Mouse (Mus musculus) midbrain, embryonic 11.5 days (tissue): ENCODE measurements around the gene Madd. TPM values are rescaled to one million over a fixed set of nuclear protein-coding genes. Genes with fewer than 3 reads are reported as not detected.

Experiments used
- ATAC-seq: fragments of 200-750 bp; cut with Nextera tagmentation; 2 replicates; pipeline ENCODE4 v1.8.0; 2017; ENCODE audit warnings: moderate TSS enrichment, moderate library complexity; ENCODE audit not compliant: low FRiP score
- DNase-seq: peaks from one replicate; pipeline ENCODE4 v3.0.0; 2015; ENCODE audit warnings: low spot score; ENCODE audit errors: missing footprints
- H3K27ac ChIP-seq: fragments of 300-500 bp; sonication (generic); 2 replicates; pipeline ENCODE4 v1.5.1; 2014; ENCODE audit warnings: low read depth, low read length
- H3K27me3 ChIP-seq: fragments of 300-500 bp; sonication (generic); 2 replicates; pipeline ENCODE4 v1.6.1; 2014; ENCODE audit warnings: mild to moderate bottlenecking, low read length, moderate library complexity, mixed read lengths; ENCODE audit not compliant: control insufficient read depth, insufficient read depth
- H3K36me3 ChIP-seq: fragments of 300-500 bp; sonication (generic); 2 replicates; pipeline ENCODE4 v1.6.1; 2014; ENCODE audit warnings: mild to moderate bottlenecking, low read length, moderate library complexity, mixed read lengths; ENCODE audit not compliant: control insufficient read depth, insufficient read depth
- H3K4me1 ChIP-seq: fragments of 300-500 bp; sonication (generic); 2 replicates; pipeline ENCODE4 v1.6.1; 2014; ENCODE audit warnings: low read length; ENCODE audit not compliant: control insufficient read depth, insufficient read depth
- H3K4me2 ChIP-seq: fragments of 300-500 bp; sonication (generic); 2 replicates; pipeline ENCODE4 v1.6.1; 2014; ENCODE audit warnings: mild to moderate bottlenecking, moderate library complexity
- H3K4me3 ChIP-seq: fragments of 300-500 bp; sonication (generic); 2 replicates; pipeline ENCODE4 v1.5.1; 2014; ENCODE audit warnings: low read depth, low read length
- H3K9ac ChIP-seq: fragments of 300-500 bp; sonication (generic); 2 replicates; pipeline ENCODE4 v1.6.1; 2014; ENCODE audit warnings: low read length
- H3K9me3 ChIP-seq: fragments of 300-500 bp; sonication (generic); 2 replicates; pipeline ENCODE4 v1.6.1; 2016; ENCODE audit warnings: low read length; ENCODE audit not compliant: control insufficient read depth
- WGBS: fragments of 180-500 bp; shearing (Covaris S2); extraction: QIAGEN DNeasy Blood & Tissue Kit; methylation state at CpG from one replicate; pipeline ENCODE4 v1.1.7; 2014; 5-methylcytosine and 5-hydroxymethylcytosine counted together
- polyA plus RNA-seq: library from polyadenylated mRNA; unstranded; fragments of >200 nt; fragmentation: Nextera tagmentation; extraction: Ambion mirVana; gene quantifications from 2 replicates; pipeline ENCODE4 v1.2.1, GENCODE M21; 2014

Gene Madd
- polyA plus RNA-seq, 1 experiment from 2014 or later = 17.3 TPM

DNA sequence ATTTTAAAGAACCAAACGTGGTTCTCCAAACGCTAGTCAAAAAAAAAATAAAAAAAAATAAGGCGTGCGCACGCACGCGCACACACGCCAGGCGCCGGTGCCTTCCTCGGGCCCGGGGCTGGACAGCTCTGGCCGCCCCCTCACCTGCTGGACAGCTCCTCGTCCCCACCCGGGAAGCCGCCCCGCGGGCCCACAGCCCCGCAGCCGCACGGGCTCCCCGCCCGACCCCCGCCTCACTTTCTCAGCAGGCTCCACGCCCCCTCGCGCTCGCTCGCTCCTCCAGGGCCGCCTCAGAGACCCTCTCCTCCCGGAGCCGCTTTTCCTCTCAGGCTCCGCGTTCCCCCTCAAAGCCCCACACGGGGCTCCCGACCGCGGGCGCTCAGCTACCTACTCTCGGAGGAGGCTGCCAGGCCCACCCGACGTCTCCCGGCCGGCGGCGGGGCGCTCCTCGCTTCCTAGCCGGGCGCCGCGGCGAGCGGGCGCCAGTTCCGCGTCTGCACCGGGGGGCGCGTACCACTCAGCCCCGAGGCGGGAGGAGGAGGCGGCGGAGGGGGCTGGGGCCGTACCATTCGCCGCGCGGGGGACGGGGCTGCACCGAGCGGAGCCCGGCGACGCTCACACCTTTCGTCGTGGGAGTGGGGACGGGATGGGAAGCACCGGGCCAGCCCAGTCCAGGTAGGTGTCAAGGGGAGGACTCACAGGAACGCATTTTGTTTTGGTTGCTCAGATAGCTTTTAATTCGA, 1.1 kb downstream of the Madd start:
- Histone ChIP-seq H3K4me3 (peak overlapping the region; percentile 91), H3K4me1 (peaks cover 17% of the 10 kb centered on the region), H3K9me3 (no peaks in the 10 kb centered on the region), H3K36me3 (peaks cover 3% of the 10 kb centered on the region; the same call in 1 of the 2 replicates), H3K4me2 (peak overlapping the region; percentile 75), H3K27me3 (no peaks in the 10 kb centered on the region), H3K9ac (peak overlapping the region; percentile 79), H3K27ac (peak overlapping the region; percentile 71)
- under 1% methylated on average over 70 of the region's 81 CpGs for WGBS
- peak; percentile 99 for DNase-seq
- peak; percentile 96 for ATAC-seq

DNA sequence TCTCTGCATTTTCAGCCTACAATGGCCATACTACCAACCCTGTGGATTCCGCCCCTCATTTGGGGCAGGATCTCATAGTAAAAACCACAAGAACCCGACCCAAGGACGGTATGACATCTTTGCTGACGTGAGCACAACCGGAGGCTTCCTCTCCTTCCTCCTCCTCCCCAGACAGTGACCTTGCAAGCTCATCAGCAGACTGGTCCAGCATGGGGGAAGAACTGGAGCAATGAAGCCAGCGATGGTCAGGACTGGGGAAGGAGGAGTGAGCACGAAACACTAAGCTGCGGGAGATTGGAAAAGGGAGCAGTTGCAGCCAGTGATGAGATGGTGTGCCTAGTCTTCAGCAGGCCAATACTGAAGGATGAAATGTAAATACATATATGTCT, 1.6 kb downstream of the Madd start:
- 13% methylated on average over 8 of the region's 8 CpGs for WGBS
- DNase-seq (no peak), ATAC-seq (no peak)
- peak overlapping the region; percentile 91 for H3K4me3 ChIP-seq
- H3K4me1 ChIP-seq = peaks cover 17% of the 10 kb centered on the region
- H3K36me3 ChIP-seq = peaks cover 3% of the 10 kb centered on the region; the same call in 1 of the 2 replicates
- H3K9ac ChIP-seq = peak overlapping the region; percentile 79
- no peak overlapping the region for H3K27ac ChIP-seq
- H3K9me3 ChIP-seq = no peaks in the 10 kb centered on the region
- H3K4me2 ChIP-seq = peak overlapping the region; percentile 75
- H3K27me3 ChIP-seq = no peaks in the 10 kb centered on the region

DNA sequence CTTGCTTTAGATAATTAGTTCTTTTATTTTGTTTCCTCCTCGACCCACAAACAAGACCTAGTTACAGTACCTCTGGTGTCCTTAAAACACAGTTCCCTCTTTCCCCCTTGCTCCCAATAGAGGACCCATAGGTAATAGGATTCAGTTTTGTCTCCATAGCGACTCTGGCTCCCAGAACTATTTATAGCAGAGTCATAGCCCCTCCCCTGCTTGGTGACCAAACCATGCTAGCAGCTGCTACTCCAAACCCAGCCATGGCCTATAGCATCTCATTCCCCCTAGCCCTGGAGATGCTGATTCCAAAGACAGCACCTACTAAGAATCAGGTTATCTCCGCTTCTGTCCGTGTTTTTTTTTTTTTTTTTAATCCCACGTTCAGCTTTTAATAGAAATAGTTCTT, 2.9 kb downstream of the Madd start:
- Histone ChIP-seq H3K9ac (no peak overlapping the region), H3K4me1 (peaks cover 17% of the 10 kb centered on the region), H3K36me3 (peaks cover 3% of the 10 kb centered on the region; the same call in 1 of the 2 replicates), H3K4me3 (no peak overlapping the region), H3K27me3 (no peaks in the 10 kb centered on the region), H3K4me2 (no peak overlapping the region), H3K9me3 (no peaks in the 10 kb centered on the region), H3K27ac (no peak overlapping the region)
- WGBS = 74% methylated on average over 5 of the region's 5 CpGs
- no peak for ATAC-seq
- DNase-seq = no peak

DNA sequence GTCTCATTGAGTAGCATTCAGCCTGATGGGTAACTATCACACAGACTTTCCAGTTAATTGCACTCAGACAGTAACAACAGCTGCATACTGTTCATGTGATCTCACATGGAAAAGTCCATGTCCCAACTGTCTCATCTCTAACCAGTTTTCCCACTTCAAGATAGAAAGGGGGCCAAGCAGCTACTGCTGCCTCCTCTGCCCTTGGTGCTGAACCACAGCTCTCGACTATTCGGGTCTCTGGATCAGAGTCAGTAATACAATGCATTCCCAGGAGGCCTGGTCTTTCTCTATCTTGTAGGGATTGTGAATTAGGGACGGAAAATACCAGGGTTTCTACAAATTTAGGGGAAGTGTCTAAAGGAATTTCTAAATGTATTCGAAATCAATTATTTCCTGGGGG, 3.8 kb downstream of the Madd start:
- H3K9ac ChIP-seq = no peak overlapping the region
- peaks cover 3% of the 10 kb centered on the region; the same call in 1 of the 2 replicates for H3K36me3 ChIP-seq
- DNase-seq (no peak), ATAC-seq (no peak)
- no peak overlapping the region for H3K4me2 ChIP-seq
- H3K4me3 ChIP-seq = no peak overlapping the region
- 46% methylated on average over 4 of the region's 4 CpGs for WGBS
- H3K27me3 ChIP-seq = no peaks in the 10 kb centered on the region
- no peaks in the 10 kb centered on the region for H3K9me3 ChIP-seq
- no peak overlapping the region for H3K27ac ChIP-seq
- H3K4me1 ChIP-seq = peaks cover 17% of the 10 kb centered on the region

DNA sequence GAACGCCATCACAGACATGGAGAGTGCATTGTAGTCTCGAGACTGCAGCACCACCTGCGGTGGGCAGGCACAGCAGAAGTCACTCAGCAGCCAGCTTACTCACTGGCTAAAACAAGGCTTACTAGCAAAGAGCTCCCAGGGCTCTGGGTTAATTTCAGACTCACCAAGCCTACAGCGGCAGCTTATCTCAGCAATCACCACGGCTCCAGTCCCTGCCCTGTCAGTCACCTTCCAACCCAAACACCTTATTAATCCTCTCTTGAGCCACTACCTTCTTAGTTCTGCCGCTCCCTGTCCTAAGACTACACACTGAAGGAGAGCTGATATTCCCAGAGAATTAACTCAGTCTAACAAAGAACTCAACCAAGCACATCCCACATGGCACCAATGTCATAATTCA, 7.4 kb downstream of the Madd start:
- Histone ChIP-seq H3K4me2 (no peak overlapping the region), H3K9me3 (no peaks in the 10 kb centered on the region), H3K27me3 (no peaks in the 10 kb centered on the region), H3K9ac (no peak overlapping the region), H3K4me1 (peaks cover 7% of the 10 kb centered on the region), H3K36me3 (peaks cover 3% of the 10 kb centered on the region; the same call in 1 of the 2 replicates), H3K4me3 (no peak overlapping the region), H3K27ac (no peak overlapping the region)
- no peak for DNase-seq
- 76% methylated on average over 6 of the region's 6 CpGs for WGBS
- no peak for ATAC-seq

DNA sequence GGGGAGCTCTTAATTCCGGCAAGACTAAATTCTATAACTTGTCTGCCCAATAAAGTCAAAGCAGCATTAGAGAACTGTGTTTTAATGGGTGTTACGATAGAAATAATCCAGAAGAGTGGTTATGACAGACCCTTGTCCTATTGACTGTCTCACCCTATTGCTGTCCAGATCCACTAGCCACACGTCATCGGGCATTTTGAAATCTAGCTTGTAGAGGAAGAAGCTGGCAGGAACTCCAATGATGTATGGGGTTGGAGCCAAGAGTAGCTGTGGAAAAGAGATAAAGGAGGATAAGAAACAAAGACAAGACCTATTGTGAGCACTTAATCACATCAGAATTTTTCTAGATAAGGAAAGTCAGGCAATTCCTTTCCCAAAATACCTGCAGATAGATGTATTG, 8.1 kb downstream of the Madd start:
- ATAC-seq = no peak
- WGBS = 92% methylated on average over 4 of the region's 4 CpGs
- peaks cover 5% of the 10 kb centered on the region for H3K4me1 ChIP-seq
- no peaks in the 10 kb centered on the region for H3K27me3 ChIP-seq
- no peak overlapping the region for H3K4me3 ChIP-seq
- no peak overlapping the region for H3K9ac ChIP-seq
- no peak overlapping the region for H3K4me2 ChIP-seq
- no peaks in the 10 kb centered on the region for H3K9me3 ChIP-seq
- no peak for DNase-seq
- H3K36me3 ChIP-seq = peaks cover 3% of the 10 kb centered on the region; the same call in 1 of the 2 replicates
- no peak overlapping the region for H3K27ac ChIP-seq

DNA sequence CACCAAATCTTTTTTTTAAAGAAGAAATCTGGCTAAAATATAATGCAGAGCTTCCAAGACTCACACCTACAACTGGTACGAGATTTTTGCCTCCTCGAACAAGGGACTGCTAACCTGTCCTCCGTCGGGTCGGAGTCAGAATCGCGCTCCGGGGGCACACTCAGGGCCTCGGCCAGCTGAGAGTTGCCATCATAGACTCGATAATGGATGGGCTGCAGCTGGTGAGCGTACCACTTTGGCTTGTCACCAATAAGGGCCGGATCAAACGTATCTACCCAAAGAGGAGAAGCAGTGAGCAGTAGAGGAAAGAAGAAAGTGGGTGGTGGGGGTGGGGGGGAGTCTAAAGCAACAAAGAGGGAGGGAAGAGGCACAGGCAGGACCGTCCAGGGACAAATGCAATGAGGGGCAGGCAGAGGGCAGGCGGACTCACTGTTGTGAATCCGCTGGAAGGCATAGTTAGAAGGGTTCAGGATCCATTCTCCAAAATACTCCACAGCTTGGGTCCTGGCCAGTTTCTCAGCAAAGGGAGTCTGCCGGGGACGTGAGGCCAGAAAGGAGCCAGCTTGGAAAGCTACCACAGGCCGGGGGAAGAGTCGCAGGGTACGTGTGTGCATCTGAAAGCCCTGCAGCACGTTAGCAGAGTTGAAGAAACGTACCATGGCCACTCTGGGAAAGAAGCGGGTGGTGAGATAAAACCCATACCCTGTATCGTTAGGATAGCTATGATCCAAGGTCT, 13.9 kb downstream of the Madd start:
- no peak for ATAC-seq
- Histone ChIP-seq H3K4me1 (no peaks in the 10 kb centered on the region), H3K27ac (no peak overlapping the region), H3K9ac (no peak overlapping the region), H3K36me3 (peaks cover 8% of the 10 kb centered on the region; the same call in 1 of the 2 replicates), H3K9me3 (no peaks in the 10 kb centered on the region), H3K27me3 (no peaks in the 10 kb centered on the region), H3K4me3 (no peak overlapping the region), H3K4me2 (no peak overlapping the region)
- DNase-seq = no peak
- WGBS = 90% methylated on average over 25 of the region's 25 CpGs

DNA sequence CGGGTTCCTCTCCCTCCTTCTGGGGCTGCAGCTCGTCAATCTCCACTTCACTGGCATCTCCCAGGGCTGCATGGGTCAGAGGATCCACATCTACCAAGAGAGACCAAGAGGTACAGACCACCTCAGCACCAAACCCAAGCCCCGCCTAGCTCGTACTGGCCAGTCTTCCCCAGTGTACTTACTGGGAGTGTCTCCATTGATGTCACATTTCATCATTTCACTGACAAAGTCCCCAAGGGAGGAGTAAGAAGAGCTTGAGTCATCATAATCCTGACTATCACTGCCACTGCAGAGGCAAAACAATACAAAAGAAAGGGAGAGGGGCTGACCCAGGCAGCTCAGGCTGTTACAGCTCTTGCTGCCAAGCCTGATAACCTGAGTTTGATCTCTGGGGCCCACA, 16.0 kb downstream of the Madd start:
- DNase-seq = no peak
- Histone ChIP-seq H3K4me1 (no peaks in the 10 kb centered on the region), H3K4me2 (no peak overlapping the region), H3K27me3 (no peaks in the 10 kb centered on the region), H3K27ac (no peak overlapping the region), H3K9me3 (no peaks in the 10 kb centered on the region), H3K4me3 (no peak overlapping the region), H3K9ac (no peak overlapping the region), H3K36me3 (peaks cover 10% of the 10 kb centered on the region)
- no peak for ATAC-seq
- WGBS = 76% methylated on average over 4 of the region's 4 CpGs

DNA sequence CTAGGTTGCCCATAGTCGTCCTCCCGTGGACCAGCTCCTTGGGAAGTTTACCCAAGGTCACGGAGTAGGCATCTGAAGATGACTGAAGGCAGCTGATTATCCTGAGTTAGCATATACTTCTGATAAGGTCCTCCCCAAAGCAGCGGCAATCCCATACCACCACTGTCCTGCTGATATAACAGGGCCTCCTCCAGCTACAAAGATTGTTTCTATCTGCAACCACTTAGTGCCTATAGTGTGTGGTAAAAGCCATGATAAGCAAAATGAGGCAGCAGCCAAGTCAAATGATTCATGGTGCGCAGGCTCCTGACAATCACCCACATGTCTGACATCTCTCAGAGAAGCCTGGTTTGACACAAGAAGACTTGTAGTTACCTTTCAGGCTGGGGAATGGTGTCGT, 18.6 kb downstream of the Madd start:
- H3K9me3 ChIP-seq = no peaks in the 10 kb centered on the region
- no peaks in the 10 kb centered on the region for H3K27me3 ChIP-seq
- H3K4me3 ChIP-seq = no peak overlapping the region
- peaks cover 10% of the 10 kb centered on the region for H3K36me3 ChIP-seq
- H3K27ac ChIP-seq = no peak overlapping the region
- 93% methylated on average over 6 of the region's 6 CpGs for WGBS
- H3K4me2 ChIP-seq = no peak overlapping the region
- DNase-seq = no peak
- no peak for ATAC-seq
- H3K4me1 ChIP-seq = no peaks in the 10 kb centered on the region
- no peak overlapping the region for H3K9ac ChIP-seq
